Mouse (Mus musculus) adrenal gland, postnatal 25 days (tissue): ENCODE results near the gene Ppp3ca. TPM values are rescaled to one million over a fixed set of nuclear protein-coding genes. Genes with fewer than 3 reads are reported as not detected.
A peak's percentile ranks its signal among the peaks of the same experiment; 100 is the strongest.

Experiments
- DNase-seq: peaks from one replicate; pipeline ENCODE4 v3.0.0; 2021; ENCODE audit warnings: mixed read lengths
- long read RNA-seq: library from polyadenylated mRNA; stranded (forward); transcript quantifications from one replicate; pipeline ENCODE4 v2.0.0, GENCODE M21; 2021
- total RNA-seq: library from RNA; stranded (reverse); gene quantifications from 2 replicates; pipeline ENCODE4 v1.2.3, GENCODE M21; 2021

Ppp3ca gene
- total RNA-seq, result 68.9 and 78.4 TPM in 2 replicates
- long read RNA-seq, full-length matches to known transcripts, result 60 of 75 reads
- long read RNA-seq, partial matches to known transcripts, result 5 of 75 reads
- long read RNA-seq, other reads (novel, unspliced or antisense), result 10 of 75 reads

- DNase-seq, result no peak
These were observed at the start of gene Ppp3ca for GRCm38 (mm10) chr3:136670110-136670359. TSS of gene Ppp3ca (plus strand) at chr3:136670124.

- peak; percentile 9 for DNase-seq
These were observed 29.2 kb upstream of the Ppp3ca start for GRCm38 (mm10) chr3:136640544-136641230.

GRCm38 (mm10) chr3:136650966-136651365 is 19.0 kb upstream of the Ppp3ca start:
- DNase-seq, result no peak

- DNase-seq, result no peak
These were observed 18.4 kb upstream of the Ppp3ca start for GRCm38 (mm10) chr3:136651496-136651895.

- no peak for DNase-seq
These were observed 13.4 kb upstream of the Ppp3ca start for GRCm38 (mm10) chr3:136656460-136657035.

- no peak for DNase-seq
These were observed 11.2 kb upstream of the Ppp3ca start for GRCm38 (mm10) chr3:136658681-136659080.

- DNase-seq, result no peak
These were observed 4.8 kb upstream of the Ppp3ca start for GRCm38 (mm10) chr3:136665119-136665518.

GRCm38 (mm10) chr3:136668072-136668471 is 1.9 kb upstream of the Ppp3ca start:
- DNase-seq, result peak; percentile 59

- peak; percentile 100 for DNase-seq
These were observed 454 bp upstream of the Ppp3ca start for GRCm38 (mm10) chr3:136669231-136670109.

- DNase-seq, result peak; percentile 71
These were observed 622 bp downstream of the Ppp3ca start for GRCm38 (mm10) chr3:136670360-136671131.

- DNase-seq, result peak; percentile 81
These were observed 1.4 kb downstream of the Ppp3ca start for GRCm38 (mm10) chr3:136671161-136671939.

GRCm38 (mm10) chr3:136671940-136672278 is 2.0 kb downstream of the Ppp3ca start:
- peak; percentile 15 for DNase-seq

GRCm38 (mm10) chr3:136672870-136673269 is 2.9 kb downstream of the Ppp3ca start:
- DNase-seq, result no peak

- DNase-seq, result no peak
These were observed 3.4 kb downstream of the Ppp3ca start for GRCm38 (mm10) chr3:136673363-136673762.

GRCm38 (mm10) chr3:136674486-136674885 is 4.6 kb downstream of the Ppp3ca start:
- DNase-seq, result no peak

- DNase-seq, result no peak
These were observed 7.1 kb downstream of the Ppp3ca start for GRCm38 (mm10) chr3:136676991-136677390.

- DNase-seq, result peak; percentile 45
These were observed 8.5 kb downstream of the Ppp3ca start for GRCm38 (mm10) chr3:136678386-136678785.

- DNase-seq, result no peak
These were observed 10.1 kb downstream of the Ppp3ca start for GRCm38 (mm10) chr3:136679903-136680491.

GRCm38 (mm10) chr3:136682242-136682641 is 12.3 kb downstream of the Ppp3ca start:
- DNase-seq, result no peak

- DNase-seq, result no peak
These were observed 14.5 kb downstream of the Ppp3ca start for GRCm38 (mm10) chr3:136684191-136684958.
